Mouse (Mus musculus): ENCODE results near the gene Lrrc3.

Gene Lrrc3

DNA sequence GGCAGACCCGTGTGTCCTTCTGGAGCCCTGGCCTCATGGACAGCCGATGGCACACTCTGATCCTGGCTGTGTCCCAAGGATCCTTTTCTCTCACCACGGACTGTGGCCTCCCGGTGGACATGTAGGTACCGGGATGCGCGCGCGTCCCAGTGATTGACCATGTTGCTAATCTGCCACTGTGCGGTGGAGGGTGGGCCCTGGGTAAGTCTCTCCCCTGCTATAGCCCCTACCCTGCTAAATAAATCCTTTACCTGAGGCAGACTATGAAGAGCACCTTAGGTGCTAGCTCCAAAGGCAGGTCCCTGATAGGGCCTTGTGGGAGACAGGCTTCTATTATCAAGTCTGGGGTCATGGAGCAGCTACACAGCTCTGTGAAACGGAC is 37.6 kb downstream of the Lrrc3 start:
- DNase-seq = peak; percentile 26 to 32

DNA sequence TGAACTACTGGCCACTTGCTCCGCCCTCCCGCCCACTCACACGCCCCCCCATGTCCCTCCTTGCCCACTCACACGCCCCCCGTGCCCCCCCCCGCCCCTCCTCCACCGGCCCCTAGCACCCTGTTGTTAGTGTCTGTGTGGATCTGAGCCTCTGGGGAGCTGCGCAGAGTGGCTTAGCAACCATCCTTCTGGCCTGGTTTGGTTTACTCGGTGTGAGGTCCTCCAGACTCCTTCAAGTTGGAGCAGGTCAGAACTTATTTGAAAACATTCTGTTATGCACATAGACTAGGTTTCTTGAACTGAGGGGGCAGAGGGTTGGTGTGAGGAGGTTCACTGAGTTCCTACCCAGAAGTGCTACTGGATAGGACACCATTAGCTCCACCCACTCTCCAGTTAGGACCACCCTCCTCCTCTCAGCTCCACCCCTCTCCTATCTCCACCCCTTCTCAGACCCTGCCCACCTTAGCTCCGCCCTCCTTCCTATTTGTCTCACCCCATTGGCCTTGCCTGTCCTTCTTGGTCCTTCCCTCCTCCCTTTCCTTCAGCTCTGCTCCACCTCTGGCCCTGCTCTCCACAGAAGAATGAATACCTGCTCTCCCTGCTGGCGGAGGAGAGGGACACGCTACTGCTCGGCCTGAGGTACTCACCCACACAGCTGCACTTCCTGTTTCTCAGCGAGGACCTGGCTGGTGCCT is 38.1 kb downstream of the Lrrc3 start:
- no peak for DNase-seq

DNA sequence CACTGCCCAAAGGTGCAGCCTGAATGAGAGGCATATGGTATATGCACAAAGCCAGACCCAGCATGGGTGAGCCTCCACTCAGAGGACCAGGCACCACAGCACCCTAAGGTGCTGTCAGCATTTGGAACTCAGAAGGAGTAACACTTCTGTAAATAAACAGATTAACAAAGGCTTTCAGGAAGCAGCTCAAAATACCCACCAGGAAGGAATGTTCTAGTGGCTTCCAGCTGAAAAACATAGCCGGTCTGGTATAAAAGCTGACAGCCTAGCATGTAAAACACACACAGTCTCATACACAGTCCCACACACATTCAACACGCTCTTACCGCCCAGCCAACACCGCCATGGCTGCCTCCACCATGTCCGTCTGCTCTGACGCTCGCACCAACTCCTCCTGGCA is 40.7 kb downstream of the Lrrc3 start, which contains the start of gene Gm3285:
TSS of gene Gm3285 (plus strand) at position 301 of the 400 bp plus-strand sequence.
- no peak for DNase-seq

DNA sequence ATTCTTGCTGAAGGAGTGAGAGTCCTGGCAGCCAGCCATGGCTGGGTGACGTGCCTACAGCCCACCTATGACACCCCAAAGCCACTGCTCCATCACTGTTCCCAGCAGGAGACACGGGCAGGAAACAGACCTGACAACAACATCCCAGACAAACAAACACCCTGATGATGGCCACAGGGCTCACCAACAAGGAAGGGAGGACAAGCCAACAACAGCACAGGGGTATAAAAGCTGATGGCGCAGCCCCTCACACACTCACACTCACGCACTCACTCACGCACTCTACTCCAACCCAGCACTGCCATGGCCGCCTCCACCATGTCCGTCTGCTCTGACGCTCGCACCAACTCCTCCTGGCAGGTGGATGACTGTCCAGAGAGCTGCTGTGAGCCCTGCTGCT is 49.8 kb downstream of the Lrrc3 start, which contains the start of gene Gm10318:
TSS of gene Gm10318 (plus strand) at position 301 of the 400 bp plus-strand sequence.
- no peak for DNase-seq
